Mouse (Mus musculus) C2C12 (cell line): Measurements from ENCODE around the gene Coq2.

Experiments used
- CTCF ChIP-seq: IDR thresholded peaks from one replicate; pipeline ENCODE4 v1.5.1; 2011; ENCODE audit not compliant: control insufficient read depth, insufficient read depth, insufficient read length
- FOSL1 ChIP-seq: IDR thresholded peaks from one replicate; pipeline ENCODE4 v1.8.0; 2011; ENCODE audit warnings: mild to moderate bottlenecking, low read length; ENCODE audit not compliant: poor library complexity, insufficient read depth, severe bottlenecking
- MYOG ChIP-seq: IDR thresholded peaks from one replicate; pipeline ENCODE4 v1.6.1; 2011; ENCODE audit not compliant: control insufficient read depth, insufficient read length; ENCODE audit errors: extremely low read depth
- USF1 ChIP-seq: IDR thresholded peaks from one replicate; pipeline ENCODE4 v1.6.1; 2011; ENCODE audit warnings: low read depth, mild to moderate bottlenecking, control low read depth, moderate library complexity

DNA sequence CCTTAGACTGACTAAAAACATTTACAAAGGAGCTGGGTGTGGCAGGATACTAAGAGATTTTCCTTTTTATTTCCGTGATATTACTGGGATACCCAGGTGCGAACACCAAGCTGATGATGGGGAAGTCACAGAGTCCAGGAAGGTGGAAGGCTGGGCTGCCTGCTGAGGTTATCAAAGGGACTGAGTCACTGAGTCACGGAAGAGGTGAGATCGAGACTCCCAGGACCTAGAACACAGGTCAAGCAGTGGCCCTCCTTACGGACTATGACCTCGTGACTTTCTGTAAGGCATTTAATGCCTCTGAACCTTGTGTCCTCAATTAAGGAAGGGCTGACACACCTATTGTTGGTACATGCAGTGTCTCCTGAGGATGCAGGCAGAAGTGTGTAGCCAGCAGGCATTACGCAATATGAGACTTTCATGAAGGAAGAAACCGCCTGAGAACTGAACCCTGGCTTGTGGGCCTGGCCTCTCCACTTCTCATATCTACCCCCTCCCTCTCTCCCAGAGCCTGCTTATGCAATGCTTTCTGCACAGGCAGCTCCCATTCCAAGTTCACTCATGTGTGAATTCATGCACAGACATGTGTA, 42.3 kb downstream of the Coq2 start:
- TF ChIP-seq CTCF (no peak), FOSL1 (no peak), MYOG (no peak), USF1 (no peak)
